Mouse (Mus musculus) cortical plate, adult 2 months (tissue): ENCODE measurements around the gene Gm20532.

Experiments
- CTCF ChIP-seq: fragments of 200-500 bp; IDR thresholded peaks from 2 replicates; pipeline ENCODE4 v1.5.1; 2011; ENCODE audit warnings: mild to moderate bottlenecking, control low read depth, low read length; ENCODE audit not compliant: insufficient read depth; ENCODE audit errors: extremely low read depth
- POLR2A ChIP-seq: fragments of 200-500 bp; IDR thresholded peaks from 2 replicates; pipeline ENCODE4 v1.6.1; 2011; ENCODE audit warnings: mild to moderate bottlenecking, low read length, control low read depth; ENCODE audit not compliant: insufficient read depth; ENCODE audit errors: extremely low read depth

- TF ChIP-seq CTCF (no peak), POLR2A (no peak)
Observed at GRCm38 (mm10) chr2:26574862-26575261, 11.6 kb upstream of the Gm20532 start.
